Mouse (Mus musculus): ENCODE results near the gene Pabpn1. TPM values are rescaled to one million over a fixed set of nuclear protein-coding genes. Genes with fewer than 3 reads are reported as not detected.

The Pabpn1 gene
- polyA plus RNA-seq (2015; fragmentation: Nextera tagmentation; extraction: Ambion mirVana) = 150 and 163 TPM in 2 replicates

DNA sequence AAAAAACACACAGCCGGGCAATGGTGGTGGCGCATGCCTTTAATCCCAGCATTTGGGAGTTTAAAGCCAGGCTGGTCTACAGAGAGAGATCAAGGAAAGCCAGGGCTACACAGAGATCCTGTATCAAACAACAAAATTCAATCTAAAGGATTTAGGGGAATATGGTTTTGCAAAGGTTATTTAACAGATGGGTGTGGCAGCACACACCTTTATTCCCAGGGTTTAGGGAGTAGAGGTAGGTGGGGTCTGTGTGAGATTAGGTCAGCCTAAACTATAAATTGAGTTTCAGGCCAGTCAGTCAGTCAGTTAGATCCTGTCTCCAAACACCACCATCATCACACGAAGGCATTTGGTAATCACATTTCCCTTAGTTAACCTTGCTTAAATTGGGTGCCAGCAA, at the start of gene Pabpn1:
TSS of gene Pabpn1 (plus strand) at position 301 of the 400 bp plus-strand sequence.
- 93% methylated on average over 3 of the region's 3 CpGs for WGBS
- Histone ChIP-seq H3K36me3 (ENCODE audit: control insufficient read depth, insufficient read depth, low read length) (peaks cover 7% of the 10 kb centered on the region), H3K4me3 (ENCODE audit: low read depth, low read length) (peak within 1 kb of the TSS; percentile 38), H3K4me1 (ENCODE audit: control insufficient read depth, insufficient read depth, low read length) (peaks cover 17% of the 10 kb centered on the region), H3K27me3 (ENCODE audit: control insufficient read depth, insufficient read depth, low read depth, low read length) (no peaks in the 10 kb centered on the region), H3K27ac (ENCODE audit: low read length) (peak within 1 kb of the TSS; percentile 78), H3K4me2 (ENCODE audit: low read length) (peak within 1 kb of the TSS; percentile 42), H3K9ac (ENCODE audit: low read depth, low read length) (no peak within 1 kb of the TSS), H3K9me3 (replicated peaks; ENCODE audit: control insufficient read depth, low read length, poor library complexity, severe bottlenecking) (no peaks in the 10 kb centered on the region)
- ATAC-seq = no peak

GRCm38 (mm10) chr14:54843461-54843860, 48.8 kb upstream of the Pabpn1 start:
- Histone ChIP-seq H3K27ac (ENCODE audit: low read length) (no peak overlapping the region), H3K9ac (ENCODE audit: low read depth, low read length) (no peak overlapping the region), H3K4me1 (ENCODE audit: control insufficient read depth, insufficient read depth, low read length) (no peaks in the 10 kb centered on the region), H3K4me2 (ENCODE audit: low read length) (no peak overlapping the region), H3K27me3 (ENCODE audit: control insufficient read depth, insufficient read depth, low read depth, low read length) (no peaks in the 10 kb centered on the region), H3K4me3 (ENCODE audit: low read depth, low read length) (no peak overlapping the region), H3K9me3 (replicated peaks; ENCODE audit: control insufficient read depth, low read length, poor library complexity, severe bottlenecking) (no peaks in the 10 kb centered on the region), H3K36me3 (ENCODE audit: control insufficient read depth, insufficient read depth, low read length) (no peaks in the 10 kb centered on the region)
- under 1% methylated on average over 4 of the region's 4 CpGs for WGBS
- ATAC-seq = no peak

GRCm38 (mm10) chr14:54855726-54856125, 36.6 kb upstream of the Pabpn1 start:
- ATAC-seq = no peak
- H3K27me3 ChIP-seq (ENCODE audit: control insufficient read depth, insufficient read depth, low read depth, low read length) = no peaks in the 10 kb centered on the region
- H3K9ac ChIP-seq (ENCODE audit: low read depth, low read length) = no peak overlapping the region
- no peak overlapping the region for H3K4me3 ChIP-seq (ENCODE audit: low read depth, low read length)
- H3K27ac ChIP-seq (ENCODE audit: low read length) = no peak overlapping the region
- H3K9me3 ChIP-seq (replicated peaks; ENCODE audit: control insufficient read depth, low read length, poor library complexity, severe bottlenecking) = no peaks in the 10 kb centered on the region
- H3K4me2 ChIP-seq (ENCODE audit: low read length) = no peak overlapping the region
- H3K4me1 ChIP-seq (ENCODE audit: control insufficient read depth, insufficient read depth, low read length) = no peaks in the 10 kb centered on the region
- peaks cover 3% of the 10 kb centered on the region for H3K36me3 ChIP-seq (ENCODE audit: control insufficient read depth, insufficient read depth, low read length)
- 98% methylated on average over 3 of the region's 3 CpGs for WGBS

DNA sequence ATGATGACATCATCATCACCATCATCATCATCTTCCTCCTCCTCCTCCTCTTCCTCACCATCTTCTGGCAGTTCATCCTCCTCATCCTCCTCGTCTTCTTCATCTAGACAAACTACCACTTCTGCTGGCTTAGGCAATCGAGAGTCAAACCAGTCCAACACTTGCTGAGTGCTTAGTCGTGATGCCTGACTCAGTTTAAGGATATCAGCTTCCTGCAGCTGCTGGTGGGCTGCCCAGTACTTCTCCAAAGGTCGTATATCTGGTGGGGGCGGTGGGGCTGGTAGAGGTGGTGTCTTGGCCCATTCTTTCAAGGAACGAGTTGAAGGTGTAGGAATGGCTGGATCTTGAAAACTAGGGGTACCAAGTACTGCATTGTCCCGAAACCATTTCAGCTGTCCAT, 35.6 kb upstream of the Pabpn1 start:
- H3K27me3 ChIP-seq (ENCODE audit: control insufficient read depth, insufficient read depth, low read depth, low read length) = no peaks in the 10 kb centered on the region
- H3K36me3 ChIP-seq (ENCODE audit: control insufficient read depth, insufficient read depth, low read length) = peaks cover 3% of the 10 kb centered on the region
- no peak overlapping the region for H3K27ac ChIP-seq (ENCODE audit: low read length)
- no peak for ATAC-seq
- no peaks in the 10 kb centered on the region for H3K4me1 ChIP-seq (ENCODE audit: control insufficient read depth, insufficient read depth, low read length)
- H3K9ac ChIP-seq (ENCODE audit: low read depth, low read length) = no peak overlapping the region
- H3K9me3 ChIP-seq (replicated peaks; ENCODE audit: control insufficient read depth, low read length, poor library complexity, severe bottlenecking) = no peaks in the 10 kb centered on the region
- no peak overlapping the region for H3K4me3 ChIP-seq (ENCODE audit: low read depth, low read length)
- H3K4me2 ChIP-seq (ENCODE audit: low read length) = no peak overlapping the region
- 91% methylated on average over 7 of the region's 7 CpGs for WGBS

DNA sequence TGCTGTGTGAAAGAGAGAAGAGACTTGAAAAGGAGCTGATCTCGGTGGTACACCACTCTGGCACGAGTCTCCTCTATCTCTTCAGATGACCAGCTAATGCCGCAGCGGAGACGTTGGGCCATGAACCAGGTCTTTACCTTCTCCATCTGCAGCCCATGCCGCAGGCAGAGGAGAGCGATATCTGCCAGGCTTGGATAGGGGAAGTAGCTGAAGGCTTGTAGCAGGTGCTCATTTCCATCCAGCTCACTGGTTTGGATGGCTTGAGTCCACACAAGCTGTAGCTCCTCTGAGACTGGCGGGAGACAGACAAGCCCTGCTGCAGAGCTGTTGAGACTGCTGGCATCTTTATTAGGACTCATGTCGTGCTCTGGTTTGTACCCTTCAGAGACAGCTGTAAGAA, 34.4 kb upstream of the Pabpn1 start:
- no peak for ATAC-seq
- Histone ChIP-seq H3K36me3 (ENCODE audit: control insufficient read depth, insufficient read depth, low read length) (peaks cover 3% of the 10 kb centered on the region), H3K9ac (ENCODE audit: low read depth, low read length) (no peak overlapping the region), H3K27ac (ENCODE audit: low read length) (no peak overlapping the region), H3K4me2 (ENCODE audit: low read length) (no peak overlapping the region), H3K9me3 (replicated peaks; ENCODE audit: control insufficient read depth, low read length, poor library complexity, severe bottlenecking) (no peaks in the 10 kb centered on the region), H3K27me3 (ENCODE audit: control insufficient read depth, insufficient read depth, low read depth, low read length) (no peaks in the 10 kb centered on the region), H3K4me1 (ENCODE audit: control insufficient read depth, insufficient read depth, low read length) (no peaks in the 10 kb centered on the region), H3K4me3 (ENCODE audit: low read depth, low read length) (no peak overlapping the region)
- 92% methylated on average over 9 of the region's 9 CpGs for WGBS

DNA sequence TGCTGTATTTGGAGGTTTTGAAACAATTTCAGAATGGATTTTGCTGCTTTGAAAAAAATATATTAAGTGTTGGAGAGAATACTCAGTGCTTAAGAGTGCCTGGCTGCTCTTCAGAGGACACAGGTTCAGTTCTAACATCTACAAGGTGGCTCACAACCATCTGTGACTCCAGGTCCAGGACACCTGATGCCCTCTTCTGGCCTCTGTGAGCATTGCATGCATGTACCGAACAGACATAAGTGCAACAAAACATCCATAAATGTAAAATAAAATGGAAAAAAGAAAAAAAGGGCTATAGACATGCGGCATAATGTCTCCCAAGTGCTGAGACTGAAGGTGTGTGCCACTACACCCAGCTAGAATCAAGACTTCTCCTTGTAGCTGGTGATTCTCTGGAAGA, 31.8 kb upstream of the Pabpn1 start:
- H3K27ac ChIP-seq (ENCODE audit: low read length) = no peak overlapping the region
- no peak for ATAC-seq
- no peak overlapping the region for H3K4me3 ChIP-seq (ENCODE audit: low read depth, low read length)
- H3K4me2 ChIP-seq (ENCODE audit: low read length) = no peak overlapping the region
- H3K36me3 ChIP-seq (ENCODE audit: control insufficient read depth, insufficient read depth, low read length) = peaks cover 3% of the 10 kb centered on the region
- peaks cover 3% of the 10 kb centered on the region for H3K4me1 ChIP-seq (ENCODE audit: control insufficient read depth, insufficient read depth, low read length)
- WGBS = 37% methylated on average over 2 of the region's 2 CpGs
- no peaks in the 10 kb centered on the region for H3K27me3 ChIP-seq (ENCODE audit: control insufficient read depth, insufficient read depth, low read depth, low read length)
- no peak overlapping the region for H3K9ac ChIP-seq (ENCODE audit: low read depth, low read length)
- no peaks in the 10 kb centered on the region for H3K9me3 ChIP-seq (replicated peaks; ENCODE audit: control insufficient read depth, low read length, poor library complexity, severe bottlenecking)

DNA sequence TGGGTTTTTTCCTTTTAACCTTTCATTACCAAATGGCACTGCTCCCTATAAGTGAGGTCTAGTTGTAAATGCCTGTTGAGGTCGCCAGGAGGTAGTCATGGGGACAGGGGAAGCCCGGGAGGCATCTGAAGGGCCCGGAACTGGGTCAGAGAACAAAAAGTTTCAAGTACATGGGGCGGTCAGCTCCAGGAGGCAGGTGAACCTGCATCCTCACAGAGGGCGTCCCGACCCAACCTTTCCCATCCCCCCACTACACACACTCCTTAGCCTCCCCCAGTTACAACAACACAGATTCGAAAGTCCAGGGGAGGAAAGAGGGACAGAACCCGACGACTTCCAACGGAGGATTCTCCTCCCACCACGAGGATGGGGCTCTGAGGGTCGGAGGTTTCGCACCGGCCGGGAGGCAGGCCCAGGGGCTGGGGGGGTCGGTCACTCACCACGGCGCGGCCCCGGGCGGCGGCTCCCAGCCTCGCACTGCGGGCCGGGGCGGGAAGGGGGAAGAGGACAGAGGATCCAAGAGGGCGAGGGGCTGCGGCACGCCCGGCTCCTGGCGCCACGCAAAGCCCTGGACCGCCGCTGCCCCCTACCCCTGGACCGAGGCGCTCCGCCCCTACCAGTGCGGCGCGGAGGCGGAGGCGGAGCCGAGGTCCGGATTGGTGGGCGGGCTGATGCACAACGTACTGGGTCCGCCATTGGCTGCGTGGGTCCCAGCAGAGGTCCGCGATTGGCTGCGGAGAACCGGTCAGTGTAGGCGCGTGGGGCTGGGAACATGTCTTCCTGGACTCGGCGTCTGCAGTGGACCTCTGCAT, 28.6 kb upstream of the Pabpn1 start:
- WGBS = under 1% methylated on average over 52 of the region's 56 CpGs
- no peaks in the 10 kb centered on the region for H3K9me3 ChIP-seq (replicated peaks; ENCODE audit: control insufficient read depth, low read length, poor library complexity, severe bottlenecking)
- H3K27ac ChIP-seq (ENCODE audit: low read length) = peak overlapping the region; percentile 73
- H3K4me1 ChIP-seq (ENCODE audit: control insufficient read depth, insufficient read depth, low read length) = peaks cover 3% of the 10 kb centered on the region
- H3K27me3 ChIP-seq (ENCODE audit: control insufficient read depth, insufficient read depth, low read depth, low read length) = no peaks in the 10 kb centered on the region
- H3K9ac ChIP-seq (ENCODE audit: low read depth, low read length) = peak overlapping the region; percentile 93
- peak overlapping the region; percentile 71 for H3K4me2 ChIP-seq (ENCODE audit: low read length)
- H3K36me3 ChIP-seq (ENCODE audit: control insufficient read depth, insufficient read depth, low read length) = no peaks in the 10 kb centered on the region
- peak overlapping the region; percentile 92 for H3K4me3 ChIP-seq (ENCODE audit: low read depth, low read length)
- peak; percentile 100 for ATAC-seq

- Histone ChIP-seq H3K4me1 (ENCODE audit: control insufficient read depth, insufficient read depth, low read length) (peaks cover 3% of the 10 kb centered on the region), H3K9me3 (replicated peaks; ENCODE audit: control insufficient read depth, low read length, poor library complexity, severe bottlenecking) (no peaks in the 10 kb centered on the region), H3K36me3 (ENCODE audit: control insufficient read depth, insufficient read depth, low read length) (no peaks in the 10 kb centered on the region), H3K27ac (ENCODE audit: low read length) (peak overlapping the region; percentile 73), H3K4me2 (ENCODE audit: low read length) (peak overlapping the region; percentile 71), H3K4me3 (ENCODE audit: low read depth, low read length) (peak overlapping the region; percentile 92), H3K9ac (ENCODE audit: low read depth, low read length) (peak overlapping the region; percentile 93), H3K27me3 (ENCODE audit: control insufficient read depth, insufficient read depth, low read depth, low read length) (no peaks in the 10 kb centered on the region)
- 16% methylated on average over 21 of the region's 21 CpGs for WGBS
- no peak; the same call in 1 of the 2 replicates for ATAC-seq
Measured at GRCm38 (mm10) chr14:54864313-54865036, 27.8 kb upstream of the Pabpn1 start.

DNA sequence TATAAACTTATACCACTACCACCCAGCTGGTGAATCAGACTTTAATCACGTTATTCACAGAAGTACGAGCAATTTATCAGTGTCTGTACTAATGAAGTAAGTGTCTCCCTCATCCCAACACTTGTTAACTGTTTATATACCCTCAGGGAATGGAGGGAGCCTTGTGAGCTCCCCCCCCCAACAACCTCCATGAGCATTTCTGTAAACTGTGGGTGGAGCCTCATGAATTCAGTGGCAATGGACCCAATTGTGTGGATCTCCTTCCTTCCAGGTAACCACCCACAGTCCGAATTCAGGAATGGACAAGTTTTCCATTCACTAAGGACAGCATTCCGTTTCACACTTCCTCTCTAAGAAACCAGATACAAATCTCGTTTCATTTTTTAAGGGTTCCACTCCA, 26.7 kb upstream of the Pabpn1 start:
- Histone ChIP-seq H3K9ac (ENCODE audit: low read depth, low read length) (no peak overlapping the region), H3K4me1 (ENCODE audit: control insufficient read depth, insufficient read depth, low read length) (peaks cover 3% of the 10 kb centered on the region), H3K27ac (ENCODE audit: low read length) (no peak overlapping the region), H3K4me3 (ENCODE audit: low read depth, low read length) (no peak overlapping the region), H3K36me3 (ENCODE audit: control insufficient read depth, insufficient read depth, low read length) (no peaks in the 10 kb centered on the region), H3K27me3 (ENCODE audit: control insufficient read depth, insufficient read depth, low read depth, low read length) (no peaks in the 10 kb centered on the region), H3K4me2 (ENCODE audit: low read length) (no peak overlapping the region), H3K9me3 (replicated peaks; ENCODE audit: control insufficient read depth, low read length, poor library complexity, severe bottlenecking) (no peaks in the 10 kb centered on the region)
- 87% methylated on average over 5 of the region's 5 CpGs for WGBS
- no peak for ATAC-seq

Data from midbrain, embryonic 16.5 days (tissue).